Mouse (Mus musculus): ENCODE measurements around the gene Fbxo39. TPM values are rescaled to one million over a fixed set of nuclear protein-coding genes. Genes with fewer than 3 reads are reported as not detected.

The Fbxo39 gene
- total and polyA plus RNA-seq, 3 experiments, result not detected

DNA sequence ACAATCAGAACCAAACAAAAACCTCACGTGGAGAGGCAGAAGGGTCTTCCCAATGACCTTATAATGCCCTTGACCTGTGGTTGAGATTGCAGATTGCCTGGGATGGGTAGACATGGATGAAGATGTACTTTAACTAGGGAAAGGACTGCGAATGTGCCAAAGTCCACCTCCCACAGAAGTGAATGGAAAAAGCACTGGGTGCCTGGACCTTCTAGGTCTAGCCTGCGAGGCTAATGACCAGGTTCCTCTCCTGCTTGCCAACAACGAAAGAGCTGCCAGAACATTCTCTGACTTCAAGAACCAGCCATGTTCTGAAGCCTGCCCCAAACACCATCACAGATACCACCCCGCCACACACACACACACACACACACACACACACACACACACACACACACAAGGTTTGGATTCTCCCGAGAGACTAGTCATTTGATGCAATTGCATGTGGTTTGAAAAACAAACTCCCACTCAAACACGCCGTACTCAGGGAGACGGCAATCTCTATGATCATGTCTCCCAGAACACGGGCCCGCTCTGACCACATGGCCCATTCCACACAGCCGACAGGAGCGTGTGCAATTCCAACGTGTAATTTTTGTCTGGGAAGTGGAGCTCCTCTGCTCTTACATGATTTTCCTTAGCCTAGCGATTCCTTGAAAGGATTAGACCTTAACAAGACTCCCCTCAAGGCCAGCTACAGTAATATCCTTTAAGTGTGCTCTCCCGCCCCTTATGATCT, 30.6 kb upstream of the Fbxo39 start:
- H3K9ac ChIP-seq (ENCODE audit: control insufficient read depth, low read depth, low read length, poor library complexity, severe bottlenecking), result no peak overlapping the region
- peaks cover 24 to 37% of the 10 kb centered on the region in 2 experiments for H3K27me3 ChIP-seq (ENCODE audit: control insufficient read depth in 1 of 2, insufficient read depth in 2 of 2, low read length in 2 of 2)
- no peaks in the 10 kb centered on the region for H3K4me1 ChIP-seq (ENCODE audit: control insufficient read depth in 1 of 2, insufficient read depth in 2 of 2, low read length in 2 of 2)
- no peaks in the 10 kb centered on the region for H3K9me3 ChIP-seq (replicated peaks; ENCODE audit: insufficient read depth, low read length)
- no peak for TF ChIP-seq MAX (IDR thresholded peaks at IDR 0.05; ENCODE audit: low read length)
- TF ChIP-seq MAZ (IDR thresholded peaks at IDR 0.05; ENCODE audit: low read depth, low read length), result no peak
- no peak for TF ChIP-seq GATA1 (IDR thresholded peaks at IDR 0.05; ENCODE audit: low read depth, low read length)
- TF ChIP-seq POLR2AphosphoS5 (IDR thresholded peaks at IDR 0.05; ENCODE audit: borderline replicate concordance, low read depth, low read length), result no peak
- TF ChIP-seq CTCF (IDR thresholded peaks at IDR 0.05 in 2 of 3, conservative IDR thresholded peaks at IDR 0.05 in 1 of 3; ENCODE audit: control insufficient read depth in 1 of 3, insufficient read depth in 1 of 3, low read depth in 2 of 3, low read length in 3 of 3, poor library complexity in 1 of 3, severe bottlenecking in 1 of 3), result no peak
- no peak for TF ChIP-seq GABPA (IDR thresholded peaks at IDR 0.05; ENCODE audit: low read depth, low read length)
- TF ChIP-seq NRF1 (IDR thresholded peaks at IDR 0.05; ENCODE audit: insufficient read depth, low read depth, low read length, poor library complexity, severe bottlenecking), result no peak
- no peak for TF ChIP-seq POLR2A (IDR thresholded peaks at IDR 0.05; ENCODE audit: control insufficient read depth in 1 of 2, insufficient read depth in 1 of 2, low read depth in 1 of 2, low read length in 2 of 2, poor library complexity in 1 of 2)
- no peak for TF ChIP-seq USF1 (IDR thresholded peaks at IDR 0.05; ENCODE audit: low read depth, low read length)
- TF ChIP-seq SMC3 (IDR thresholded peaks at IDR 0.05; ENCODE audit: low read depth, low read length), result no peak
- TF ChIP-seq UBTF (IDR thresholded peaks at IDR 0.05; ENCODE audit: borderline replicate concordance, insufficient read depth, low read depth, low read length), result no peak
- TF ChIP-seq ZMIZ1 (IDR thresholded peaks at IDR 0.05; ENCODE audit: low read depth, low read length), result no peak
- TF ChIP-seq ELF1 (IDR thresholded peaks at IDR 0.05; ENCODE audit: low read depth, low read length), result no peak
- no peak for TF ChIP-seq MXI1 (IDR thresholded peaks at IDR 0.05; ENCODE audit: low read depth, low read length)
- TF ChIP-seq TCF12 (IDR thresholded peaks at IDR 0.05; ENCODE audit: low read depth, low read length), result no peak
- TF ChIP-seq RCOR1 (IDR thresholded peaks at IDR 0.05; ENCODE audit: low read depth, low read length), result no peak
- TF ChIP-seq NELFE (IDR thresholded peaks at IDR 0.05; ENCODE audit: low read depth, low read length), result no peak
- no peak for DNase-seq (ENCODE audit: low read depth, low spot score)
- no peaks in the 10 kb centered on the region for H3K36me3 ChIP-seq (ENCODE audit: control insufficient read depth in 1 of 2, insufficient read depth in 2 of 2, low read length in 2 of 2)
- H3K79me2 ChIP-seq (ENCODE audit: control insufficient read depth, insufficient read depth, low read length, poor library complexity), result no peaks in the 10 kb centered on the region
- no peak overlapping the region for H3K27ac ChIP-seq (ENCODE audit: control insufficient read depth, low read depth, low read length)
- no peak overlapping the region for H3K4me3 ChIP-seq (ENCODE audit: control insufficient read depth in 1 of 2, insufficient read depth in 1 of 2, low read depth in 2 of 2, low read length in 2 of 2)

DNA sequence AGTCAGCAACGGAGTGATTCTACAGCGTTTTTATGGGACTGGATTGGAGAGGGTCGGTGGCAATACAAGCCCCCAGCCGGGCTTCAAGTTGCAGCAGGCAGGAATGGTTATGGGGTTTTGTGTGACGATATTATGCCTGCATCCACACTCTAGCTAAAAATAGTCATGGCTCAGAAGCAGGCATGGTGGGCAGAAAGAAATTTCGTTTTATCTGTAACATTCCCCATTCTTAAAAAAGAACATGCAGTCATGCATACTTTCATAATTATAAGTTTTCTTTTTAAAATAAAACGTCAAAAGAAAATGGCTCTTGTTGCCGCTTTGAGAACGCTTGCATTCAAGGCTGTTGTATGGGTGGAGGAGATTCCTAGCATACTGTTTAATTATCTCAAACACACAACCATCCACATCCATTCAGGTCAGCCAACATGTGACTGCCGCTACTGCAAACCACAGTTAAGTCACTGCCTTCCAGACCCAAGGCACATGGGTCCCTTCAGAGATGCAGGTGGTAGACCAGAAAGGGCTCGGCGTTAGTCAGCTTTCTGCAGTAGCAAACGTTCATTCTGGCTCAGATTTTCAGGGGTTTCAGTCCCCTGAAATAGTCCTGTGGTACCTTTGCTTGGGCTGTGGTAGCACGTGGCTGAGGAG, 29.6 kb upstream of the Fbxo39 start:
- Histone ChIP-seq H3K36me3 (ENCODE audit: control insufficient read depth in 1 of 2, insufficient read depth in 2 of 2, low read length in 2 of 2) (no peaks in the 10 kb centered on the region), H3K4me1 (ENCODE audit: control insufficient read depth in 1 of 2, insufficient read depth in 2 of 2, low read length in 2 of 2) (no peaks in the 10 kb centered on the region), H3K4me3 (ENCODE audit: control insufficient read depth in 1 of 2, insufficient read depth in 1 of 2, low read depth in 2 of 2, low read length in 2 of 2) (no peak overlapping the region), H3K27me3 (ENCODE audit: control insufficient read depth in 1 of 2, insufficient read depth in 2 of 2, low read length in 2 of 2) (peaks cover 23 to 37% of the 10 kb centered on the region in 2 experiments), H3K79me2 (ENCODE audit: control insufficient read depth, insufficient read depth, low read length, poor library complexity) (no peaks in the 10 kb centered on the region), H3K27ac (ENCODE audit: control insufficient read depth, low read depth, low read length) (no peak overlapping the region), H3K9me3 (replicated peaks; ENCODE audit: insufficient read depth, low read length) (no peaks in the 10 kb centered on the region), H3K9ac (ENCODE audit: control insufficient read depth, low read depth, low read length, poor library complexity, severe bottlenecking) (no peak overlapping the region)
- TF ChIP-seq POLR2AphosphoS5 (IDR thresholded peaks at IDR 0.05; ENCODE audit: borderline replicate concordance, low read depth, low read length) (no peak), GATA1 (IDR thresholded peaks at IDR 0.05; ENCODE audit: low read depth, low read length) (no peak), MEF2A (IDR thresholded peaks at IDR 0.05; ENCODE audit: extremely low read depth, insufficient replicate concordance, low read depth, low read length, poor library complexity, severe bottlenecking) (no peak), ETS1 (IDR thresholded peaks at IDR 0.05; ENCODE audit: low read depth, low read length) (no peak), SMC3 (IDR thresholded peaks at IDR 0.05; ENCODE audit: low read depth, low read length) (no peak), E2F4 (IDR thresholded peaks at IDR 0.05; ENCODE audit: borderline replicate concordance, low read depth, low read length) (no peak), USF2 (IDR thresholded peaks at IDR 0.05; ENCODE audit: borderline replicate concordance in 1 of 2, insufficient read depth in 1 of 2, low read depth in 1 of 2, low read length in 2 of 2) (no peak), ZMIZ1 (IDR thresholded peaks at IDR 0.05; ENCODE audit: low read depth, low read length) (no peak), ZC3H11A (IDR thresholded peaks at IDR 0.05; ENCODE audit: low read depth, low read length) (no peak), HCFC1 (IDR thresholded peaks at IDR 0.05; ENCODE audit: low read depth, low read length) (no peak), NRF1 (IDR thresholded peaks at IDR 0.05; ENCODE audit: insufficient read depth, low read depth, low read length, poor library complexity, severe bottlenecking) (no peak), NELFE (IDR thresholded peaks at IDR 0.05; ENCODE audit: low read depth, low read length) (no peak), JUND (IDR thresholded peaks at IDR 0.05; ENCODE audit: low read depth, low read length) (no peak)
- DNase-seq (ENCODE audit: low read depth, low spot score), result no peak
